Mouse (Mus musculus) CH12.LX (cell line): ENCODE data around the gene Apobec4.

ENCODE experiments used
- BHLHE40 ChIP-seq: IDR thresholded peaks from 2 replicates; pipeline ENCODE4 v1.6.1; 2011; ENCODE audit warnings: mild to moderate bottlenecking, low read depth, low read length, improper control_type of control experiment
- GABPA ChIP-seq: IDR thresholded peaks from 2 replicates; pipeline ENCODE4 v1.6.1; 2012; ENCODE audit warnings: low read depth, low read length, improper control_type of control experiment, inconsistent platforms; ENCODE audit not compliant: insufficient replicate concordance
- NRF1 ChIP-seq: IDR thresholded peaks from 2 replicates; pipeline ENCODE4 v1.6.1; 2014; ENCODE audit warnings: low read depth, mild to moderate bottlenecking, inconsistent platforms, low read length, improper control_type of control experiment, moderate library complexity
- TCF12 ChIP-seq: IDR thresholded peaks from 2 replicates; pipeline ENCODE4 v1.6.1; 2014; ENCODE audit warnings: low read depth, mild to moderate bottlenecking, inconsistent platforms, low read length, improper control_type of control experiment
- UBTF ChIP-seq: IDR thresholded peaks from 2 replicates; pipeline ENCODE4 v1.6.1; 2012; ENCODE audit warnings: low read depth, mild to moderate bottlenecking, inconsistent platforms, low read length, improper control_type of control experiment, moderate library complexity

DNA sequence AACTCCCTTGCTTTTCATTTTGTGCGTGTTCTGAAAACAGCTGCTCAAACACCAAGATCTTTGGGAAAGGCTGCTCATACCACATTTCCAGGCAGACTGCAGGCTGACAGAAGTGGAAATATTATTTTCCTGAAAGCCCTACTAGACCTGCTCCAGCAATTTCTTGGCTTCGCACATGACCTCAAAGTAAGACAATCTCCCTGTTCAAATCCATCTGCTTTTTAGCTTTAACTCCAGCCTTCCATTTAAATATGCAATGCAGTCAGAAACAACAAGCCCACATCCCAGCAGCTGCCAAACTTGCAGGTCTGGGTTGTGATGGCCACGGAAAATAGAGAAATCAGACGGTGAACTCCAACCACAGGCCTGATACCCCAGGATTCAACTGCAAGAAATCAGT, 39.3 kb upstream of the Apobec4 start:
- TF ChIP-seq NRF1 (no peak), UBTF (no peak), TCF12 (no peak), GABPA (no peak), BHLHE40 (no peak)
